ENCODE assay signal across 9 mouse cellular contexts in the genomic region with DNA sequence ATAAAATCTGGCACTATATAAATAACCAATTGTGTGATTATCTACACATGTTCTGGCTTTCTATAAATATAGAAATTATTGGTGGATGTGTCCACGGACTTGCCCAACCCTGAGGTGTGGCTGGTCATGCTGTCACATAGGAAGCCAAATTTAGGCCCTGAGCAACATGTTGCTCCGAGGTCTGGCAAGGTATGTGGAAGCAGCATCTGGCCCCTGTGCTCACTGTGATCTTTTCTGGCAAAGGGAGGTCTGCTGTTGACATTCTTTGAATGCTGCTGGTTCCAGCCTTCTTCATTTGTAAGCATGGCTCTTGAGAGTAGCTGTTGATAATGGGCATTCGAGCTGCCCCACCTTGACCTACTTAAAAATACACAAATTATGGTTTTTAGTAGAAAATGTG. TPM values are rescaled to one million over a fixed set of nuclear protein-coding genes. Genes with fewer than 3 reads are reported as not detected.
A peak's percentile ranks its signal among the peaks of the same experiment; 100 is the strongest.
DNase-seq lines count a peak whose midpoint lies in the region; TF ChIP-seq lines count a peak whose summit lies in the region.
"Had no signal": no experiment of that assay in that cellular context is flagged by ENCODE, and none has a peak within 500 bp of the region (broad histone marks: within the 10 kb centered on the region; RNA-seq: fewer than 3 reads in every experiment).

No protein-coding gene starts in this region.

- peak overlapping the region; percentile 81 for H3K4me3 ChIP-seq in gastrocnemius, adult 2 months

- DNase-seq in gastrocnemius, adult 2 months: peak; percentile 71
- no peak for DNase-seq in gastrocnemius, postnatal 4 days (ENCODE audit: low spot score in 2 of 2)
- peak; percentile 89 for DNase-seq in brain, adult 2 months (ENCODE audit: low read depth, low spot score)
- peak; percentile 54 to 56 for DNase-seq in cerebellum, postnatal 36 days
- DNase-seq in kidney, postnatal 4 days: peak; percentile 11 to 18
- no peak for DNase-seq in Muller cell, postnatal 12 days (ENCODE audit: inconsistent ontology term)
- no peak for DNase-seq in urinary bladder, postnatal 10 days (ENCODE audit: low spot score)
- no peak for DNase-seq in yolk sac, embryonic 10.5 days (ENCODE audit: low spot score)
- DNase-seq: liver, postnatal 0 days had no signal

- TF ChIP-seq CTCF in gastrocnemius, adult 2 months (IDR thresholded peaks at IDR 0.05): no peak

- intact Hi-C loops in gastrocnemius, adult 2 months (cut with DNase I): loop anchor here (10.0 kb wide), 3 partner anchors 636 to 894 kb away; no protein-coding TSS in a partner anchor

- H3K27ac ChIP-seq in gastrocnemius, adult 2 months: peak overlapping the region; percentile 93

RNA-seq across cellular contexts. Expression of a gene that starts 35.0 kb away (rescaled TPM):
- 100 to 1,000 TPM in 1 of 2 experiments, 10 to 100 TPM in 1; 87.2 to 104 TPM for total RNA-seq in gastrocnemius, adult 2 months (2021)
- 100 to 1,000 TPM in 1 of 2 experiments, 10 to 100 TPM in 1; 93.9 to 114 TPM for total RNA-seq in gastrocnemius, postnatal 4 days (2021)

Comparison
In these comparisons a context has a peak if more than half of its experiments do, and no peak if none do; other contexts are left out.
1. DNase-seq: peak in gastrocnemius, adult 2 months (single experiment), brain, adult 2 months (single experiment), cerebellum, postnatal 36 days (2 of 2) and kidney, postnatal 4 days (2 of 2); none in gastrocnemius, postnatal 4 days (0 of 2), Muller cell, postnatal 12 days (single experiment), urinary bladder, postnatal 10 days (single experiment) and yolk sac, embryonic 10.5 days (single experiment).